Mouse (Mus musculus) kidney, adult 2 months (tissue): ENCODE data around the gene Acp1.

Experiments used
- CTCF ChIP-seq: fragments of 200-500 bp; conservative IDR thresholded peaks from 2 replicates; pipeline ENCODE4 v1.5.1; 2011; ENCODE audit warnings: low read depth, mild to moderate bottlenecking, control low read depth, low read length, moderate library complexity, mixed read lengths; ENCODE audit not compliant: insufficient read depth, insufficient read length
- POLR2A ChIP-seq: fragments of 200-500 bp; IDR thresholded peaks from one replicate; pipeline ENCODE4 v1.6.1; 2011; ENCODE audit warnings: low read depth, low read length, control low read depth

DNA sequence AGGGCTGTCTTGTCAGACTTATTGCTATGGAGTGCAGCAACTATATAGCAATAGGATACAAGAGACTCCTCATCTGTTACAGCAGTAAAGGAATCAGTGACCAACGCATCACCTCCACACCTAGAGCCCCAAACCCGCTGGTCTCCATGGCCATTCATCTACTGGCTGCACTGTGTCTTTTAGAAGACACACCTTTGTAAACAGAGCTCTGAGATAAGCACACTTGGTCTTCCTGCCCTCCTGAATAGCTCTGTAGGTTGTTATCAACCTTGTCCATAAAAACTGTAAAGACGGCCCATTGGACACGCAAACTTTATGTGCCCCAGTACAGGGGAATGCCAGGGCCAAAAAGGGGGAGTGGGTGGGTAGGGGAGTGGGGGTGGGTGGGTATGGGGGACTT, 14.3 kb downstream of the Acp1 start:
- TF ChIP-seq CTCF (no peak), POLR2A (no peak)
